Mouse (Mus musculus) bone marrow macrophage, adult 2 months (primary cell): ENCODE results near the gene Pikfyve.

ENCODE experiments used
- CTCF ChIP-seq: IDR thresholded peaks from 2 replicates; pipeline ENCODE4 v1.5.1; 2012; ENCODE audit warnings: low read depth, mild to moderate bottlenecking, low read length, moderate library complexity
- POLR2A ChIP-seq: IDR thresholded peaks from 2 replicates; pipeline ENCODE4 v1.6.1; 2012; ENCODE audit warnings: mild to moderate bottlenecking, low read depth, low read length, borderline replicate concordance

DNA sequence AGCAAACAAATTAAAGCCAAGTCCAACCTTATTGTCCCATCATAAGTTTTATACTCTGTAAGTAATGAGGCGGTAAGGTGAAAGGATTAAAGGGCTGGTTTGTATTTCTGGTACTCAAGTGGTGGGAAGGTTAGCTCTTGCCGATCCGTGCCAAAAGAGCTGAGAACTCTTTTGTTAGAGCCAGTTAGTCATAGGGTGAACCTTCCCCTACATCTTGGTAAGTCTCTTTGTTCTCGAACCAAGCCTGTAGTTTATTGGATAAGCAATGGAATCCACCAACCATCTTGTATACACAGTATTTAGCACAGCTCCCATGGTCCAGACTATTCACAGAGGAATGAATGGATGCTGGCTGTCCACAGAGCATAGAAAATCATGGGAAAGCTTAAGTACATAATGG is 14.9 kb upstream of the Pikfyve start:
- TF ChIP-seq CTCF (no peak), POLR2A (no peak)
